Mouse (Mus musculus): ENCODE data around the gene Tspan32.

GRCm38 (mm10) chr7:143036787-143037186, 31.9 kb downstream of the Tspan32 start:
- TF ChIP-seq CTCF (IDR thresholded peaks at IDR 0.05; ENCODE audit: control insufficient read depth, insufficient read depth, low read length) (no peak), POLR2A (IDR thresholded peaks at IDR 0.05; ENCODE audit: borderline replicate concordance, control insufficient read depth, low read depth, low read length) (no peak)

Data from bone marrow, adult 2 months (tissue).